Mouse (Mus musculus) heart, postnatal 36 days (tissue): ENCODE measurements at regions not wholly inside any gene's neighbourhood (a gene's known extent, or its start where the extent isn't known, plus 50 kb on each side); places are given as distances from the start of the nearest gene placed in this dataset.

ENCODE experiments used
- DNase-seq, 2 experiments: peaks; one replicate each; pipeline ENCODE4 v3.0.0; 2021 to 2022
- intact Hi-C: fragments of 180-260 bp; cut with DNase I; formaldehyde crosslinking; loops from one replicate; pipeline ENCODE4 v1.15.1; 2025

DNA sequence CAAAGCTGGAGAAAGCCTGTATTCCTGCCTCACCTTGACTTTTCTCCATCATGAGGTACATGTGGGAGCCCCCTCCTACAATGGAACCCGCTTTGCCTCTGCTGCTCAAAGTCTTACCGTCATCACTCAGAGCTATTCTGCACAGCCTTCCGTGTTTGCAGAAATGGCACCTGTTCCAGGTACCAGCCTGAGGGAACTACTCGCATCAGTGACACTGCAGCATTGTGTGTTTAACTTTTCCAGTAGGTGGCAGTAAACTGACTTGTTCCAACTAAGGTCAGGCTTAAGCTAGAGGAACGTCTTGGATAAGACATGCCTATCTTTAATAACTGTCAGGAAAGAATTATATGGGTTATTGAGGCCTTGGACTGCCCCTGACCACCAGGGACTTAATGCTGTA, 71.4 kb downstream of the Fam173b start:
- intact Hi-C loops = loop anchor here (10.0 kb wide), 2 partner anchors 332 to 1052 kb away; no protein-coding TSS in a partner anchor
- DNase-seq = no peak

GRCm38 (mm10) chr15:31676771-31677191, 75.1 kb downstream of the Fam173b start:
- intact Hi-C loops = loop anchor here (10.0 kb wide), 2 partner anchors 328 to 1048 kb away; no protein-coding TSS in a partner anchor
- peak; percentile 38 to 52 for DNase-seq

- intact Hi-C loops = no loop called here
- no peak for DNase-seq
Measured at GRCm38 (mm10) chr15:31693109-31693508, 91.5 kb downstream of the Fam173b start.

DNA sequence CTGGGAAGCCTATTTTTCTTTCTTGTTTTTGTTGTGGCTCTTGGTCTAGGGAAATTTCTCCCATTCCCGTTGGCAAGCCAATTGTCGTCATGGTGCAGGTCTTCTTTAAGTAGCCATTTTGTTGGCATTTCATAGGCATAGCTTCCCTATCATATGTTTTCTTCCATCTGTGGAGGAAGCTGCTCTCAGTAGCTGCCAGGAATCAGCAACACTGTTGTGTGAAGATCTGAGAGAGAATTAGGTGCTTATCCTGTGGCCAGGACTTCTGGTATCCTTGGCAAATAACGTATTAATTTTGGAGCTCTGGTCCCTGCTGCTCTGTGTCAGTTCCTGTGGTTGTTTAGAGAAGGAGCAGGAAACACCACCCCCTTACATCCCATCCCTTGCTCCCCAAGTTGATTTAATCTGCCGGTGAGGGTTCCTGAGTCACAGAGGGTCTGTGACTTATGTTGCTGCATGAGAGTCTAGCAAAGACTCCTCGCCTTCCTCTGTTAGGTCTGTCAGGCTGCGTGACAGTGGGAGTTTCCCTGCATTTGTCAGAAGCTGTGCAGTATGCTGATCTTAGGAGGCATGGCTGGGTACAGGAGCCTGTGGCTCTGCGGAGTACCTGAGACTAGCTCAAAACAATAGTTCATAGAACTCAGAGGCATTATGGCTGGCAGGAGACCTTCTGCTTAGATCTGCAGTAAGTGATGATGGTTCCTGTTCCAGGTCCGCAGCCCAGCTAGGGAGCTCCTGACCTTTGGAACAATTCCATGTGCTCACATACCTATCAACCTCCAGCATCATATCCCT, 93.4 kb downstream of the Fam173b start:
- intact Hi-C loops = no loop called here
- DNase-seq = no peak

GRCm38 (mm10) chr15:31703400-31703799, 101.7 kb downstream of the Fam173b start:
- DNase-seq = no peak
- intact Hi-C loops = no loop called here

DNA sequence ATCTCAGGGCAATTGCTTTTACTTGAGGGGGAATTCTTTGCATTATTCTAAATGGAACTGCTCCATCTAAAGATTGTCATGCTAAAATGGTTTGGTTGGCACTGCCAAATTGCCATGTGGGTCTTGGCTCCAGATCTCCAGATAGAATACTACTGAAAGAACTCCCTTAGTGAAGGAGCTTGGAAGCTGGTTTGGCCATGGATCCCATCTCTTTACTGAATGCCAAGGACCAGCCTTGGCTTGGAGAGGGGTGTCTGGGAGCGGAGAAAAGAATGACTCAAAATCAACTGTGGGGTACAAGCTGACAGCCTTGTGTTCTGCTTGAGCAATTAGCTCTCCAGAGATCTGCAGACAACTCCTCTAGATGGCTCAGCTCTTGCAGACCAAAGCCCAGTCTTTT, 105.8 kb downstream of the Fam173b start:
- no peak for DNase-seq
- intact Hi-C loops = no loop called here

GRCm38 (mm10) chr15:31721019-31721418, 119.4 kb downstream of the Fam173b start:
- intact Hi-C loops = no loop called here
- no peak for DNase-seq

- intact Hi-C loops = no loop called here
- no peak for DNase-seq
Measured at GRCm38 (mm10) chr15:31722429-31722828, 120.8 kb downstream of the Fam173b start.

DNA sequence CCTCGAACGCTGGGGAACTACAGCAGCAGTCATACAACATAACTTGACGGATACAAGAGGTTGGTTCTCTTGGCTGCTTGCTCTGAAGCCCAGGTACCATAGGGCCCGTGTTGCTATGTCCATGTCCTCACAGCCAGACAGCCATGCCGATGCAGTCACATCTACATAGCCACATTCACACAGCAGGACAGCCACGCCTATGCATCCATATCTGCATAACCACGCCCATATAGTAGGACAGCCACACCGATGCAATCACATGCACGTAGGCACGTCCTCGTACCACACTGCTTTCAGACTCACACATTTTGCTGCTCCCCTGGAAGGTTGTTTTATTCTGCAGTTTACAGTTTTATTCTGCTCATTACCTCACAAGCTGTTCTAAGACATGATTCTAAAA, 122.6 kb downstream of the Fam173b start:
- intact Hi-C loops = no loop called here
- DNase-seq = no peak

DNA sequence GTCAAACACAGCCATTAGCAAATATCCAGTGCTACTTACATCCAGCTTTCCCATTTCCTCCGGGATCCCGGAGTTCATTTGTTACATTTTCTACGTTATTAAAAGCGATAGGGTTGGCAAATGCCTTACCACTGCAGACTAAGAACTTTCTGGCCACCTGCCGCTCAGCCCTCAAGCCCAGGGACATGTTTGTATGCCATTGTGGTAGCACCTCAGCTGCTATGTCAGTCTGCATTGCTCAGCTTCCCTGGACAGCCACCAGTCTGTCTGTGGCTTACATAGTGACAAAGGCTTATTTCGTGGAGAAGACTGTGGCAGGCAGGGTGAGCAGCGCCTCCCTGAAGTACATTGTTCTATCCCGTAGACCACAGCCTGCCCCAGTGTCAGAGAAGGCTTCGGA, 127.5 kb downstream of the Fam173b start:
- intact Hi-C loops = no loop called here
- DNase-seq = no peak

DNA sequence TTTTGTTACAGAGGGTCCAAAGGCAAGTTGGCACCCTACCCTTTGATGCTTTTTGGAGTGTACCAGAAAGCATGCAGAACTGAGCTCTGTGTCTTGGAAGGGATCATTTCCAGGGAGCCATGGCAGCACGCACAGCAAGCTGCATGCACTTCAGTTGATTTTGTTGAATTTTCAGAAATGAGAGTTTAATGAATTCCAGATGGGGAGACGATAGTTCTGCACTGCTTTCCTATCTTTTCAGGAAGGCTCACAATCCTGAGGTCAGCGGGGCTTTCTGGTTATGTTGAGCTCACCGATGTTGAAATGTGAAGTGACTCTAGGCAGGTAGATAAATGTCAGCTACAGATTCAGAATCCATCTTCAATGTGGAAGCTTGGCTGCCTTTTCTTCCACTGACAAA, 140.0 kb downstream of the Fam173b start:
- intact Hi-C loops = no loop called here
- no peak for DNase-seq

GRCm38 (mm10) chr15:31744570-31744969, 142.9 kb downstream of the Fam173b start:
- intact Hi-C loops = no loop called here
- DNase-seq = no peak

GRCm38 (mm10) chr15:31752632-31753031, 151.0 kb downstream of the Fam173b start:
- intact Hi-C loops = no loop called here
- DNase-seq = no peak

- intact Hi-C loops = no loop called here
- no peak for DNase-seq
Measured at GRCm38 (mm10) chr15:31753578-31754281, 152.1 kb downstream of the Fam173b start.

DNA sequence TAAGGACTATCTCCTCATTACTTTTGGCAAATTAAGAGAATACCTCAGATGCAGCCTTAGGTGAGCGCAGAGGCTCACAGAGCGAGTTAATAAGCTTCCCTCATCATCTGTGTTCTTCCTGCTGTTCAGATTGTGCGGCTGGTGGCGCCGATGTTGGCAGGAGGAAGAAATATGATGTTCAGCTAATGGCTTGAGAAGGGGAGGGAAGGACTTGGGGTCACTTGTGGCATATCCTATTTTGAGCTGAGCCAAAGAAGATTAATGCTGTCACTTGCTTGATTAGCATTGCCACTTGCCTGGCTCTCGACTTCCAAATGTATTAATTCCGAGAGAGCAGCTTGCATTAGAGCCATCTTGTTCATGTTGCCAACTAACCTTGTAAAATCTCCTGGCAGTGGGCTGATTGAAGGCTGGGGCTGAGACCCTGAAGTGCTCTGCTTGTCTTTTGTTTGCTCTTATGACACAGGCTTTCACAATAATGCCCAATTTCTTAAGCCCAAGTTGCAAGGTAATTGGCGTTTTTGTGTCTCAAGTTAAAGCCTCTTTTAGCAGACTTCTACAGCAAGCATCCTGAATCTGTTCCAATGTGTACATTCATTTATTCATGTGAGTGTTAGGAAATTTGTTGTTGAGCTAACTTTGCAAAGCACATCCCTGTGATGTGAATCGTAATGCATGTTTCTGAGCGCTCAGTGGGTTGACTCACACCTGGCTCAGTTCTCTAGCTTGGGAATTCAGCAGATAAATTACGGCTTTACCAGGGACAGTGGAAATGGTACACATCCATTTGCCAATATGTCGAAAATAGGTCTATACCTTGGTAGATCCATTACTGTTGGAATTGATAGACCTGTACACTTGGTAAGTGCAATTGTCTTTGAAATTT, 167.6 kb downstream of the Fam173b start:
- intact Hi-C loops = no loop called here
- no peak for DNase-seq

- intact Hi-C loops = no loop called here
- DNase-seq = no peak
Measured at GRCm38 (mm10) chr15:31783081-31783480, 181.4 kb downstream of the Fam173b start.

- DNase-seq = no peak
Measured at GRCm38 (mm10) chr15:31785022-31785421, 183.4 kb downstream of the Fam173b start.

GRCm38 (mm10) chr15:31798863-31799262, 197.2 kb downstream of the Fam173b start:
- intact Hi-C loops = no loop called here
- DNase-seq = no peak

More at GRCm38 (mm10) chr15:31785022-31785421, 183.4 kb downstream of the Fam173b start:
- intact Hi-C loops = no loop called here

DNA sequence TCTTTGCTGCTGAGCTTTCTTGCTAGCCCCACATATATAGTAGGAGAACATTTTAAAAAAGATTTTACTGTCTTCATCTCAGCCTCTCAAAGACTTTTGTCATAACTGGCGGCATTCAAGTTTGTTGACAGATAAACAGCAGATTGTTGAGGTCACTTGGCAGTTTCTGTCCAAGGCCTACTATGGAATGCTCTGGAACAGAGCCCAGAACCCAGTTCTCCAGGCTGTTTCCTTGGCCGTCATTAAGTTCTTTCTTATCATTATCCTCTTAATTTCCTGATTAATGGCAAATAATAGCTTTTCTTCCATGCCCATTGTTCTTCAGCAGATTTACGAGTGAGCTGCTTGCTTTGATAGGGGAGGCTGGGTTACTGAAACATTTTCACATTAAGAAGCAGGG, 203.9 kb downstream of the Fam173b start:
- intact Hi-C loops = no loop called here
- peak in 1 of 2 experiments; percentile 15 for DNase-seq

GRCm38 (mm10) chr15:31815551-31815950, 213.9 kb downstream of the Fam173b start:
- intact Hi-C loops = no loop called here
- DNase-seq = no peak

DNA sequence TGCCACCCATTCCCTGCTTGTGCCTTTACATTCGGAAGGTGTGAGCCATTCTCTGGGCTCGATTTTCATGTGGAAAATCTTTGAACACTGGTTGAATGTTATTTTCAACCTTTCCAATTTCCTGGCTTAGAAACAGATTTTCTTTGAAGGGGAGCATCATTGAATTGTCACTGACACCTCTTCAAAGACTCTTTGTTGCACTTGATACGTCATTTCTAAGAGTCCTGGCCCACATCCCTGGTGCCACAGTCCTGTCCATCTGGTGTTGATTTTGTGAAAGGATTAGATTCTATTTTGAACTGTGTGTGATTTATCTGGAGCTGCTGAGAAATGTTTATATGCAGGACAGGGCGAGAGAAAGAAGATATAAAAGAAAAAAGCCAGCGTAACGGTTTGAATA, 217.6 kb downstream of the Fam173b start:
- intact Hi-C loops = no loop called here
- DNase-seq = no peak
